Mouse (Mus musculus): ENCODE measurements around the gene Slc2a3.
A peak's percentile ranks its signal among the peaks of the same experiment; 100 is the strongest.
"Not testable (repeated sequence)": the region's sequence is repeated elsewhere in the genome, so short reads cannot be mapped to it uniquely, and the experiment has no call there.

The Slc2a3 gene

GRCm38 (mm10) chr6:122764446-122765297 is 36.8 kb downstream of the Slc2a3 start:
- DNase-seq (ENCODE audit: low spot score) = no peak

DNA sequence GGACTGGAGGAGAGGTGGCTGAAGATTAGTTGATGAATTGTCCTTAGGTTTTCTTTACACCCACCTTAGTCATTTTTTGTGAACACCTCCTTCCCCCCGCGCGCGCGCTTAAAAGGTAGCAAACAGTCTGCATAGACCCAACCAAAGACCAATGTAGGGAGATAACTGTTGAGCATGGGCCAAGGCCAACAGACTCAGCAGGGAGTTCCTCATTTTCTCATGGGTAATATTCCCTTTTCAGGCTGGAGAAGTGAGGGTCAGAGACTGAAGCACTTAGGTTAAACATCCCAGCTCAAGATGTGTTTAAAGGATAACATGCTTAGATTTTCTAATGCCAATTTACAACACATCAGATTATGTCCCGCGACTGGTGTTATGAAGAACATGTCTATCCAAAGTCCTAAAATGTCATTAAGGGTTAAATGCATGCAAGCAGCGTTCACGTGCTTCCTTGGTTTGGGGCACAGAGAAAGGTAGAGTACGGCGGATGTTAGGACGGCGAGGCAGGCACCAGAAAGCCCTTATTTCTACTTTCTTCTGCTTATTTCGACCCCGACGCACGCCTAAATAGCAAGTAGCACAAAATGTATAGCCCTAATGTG is 37.5 kb downstream of the Slc2a3 start:
- no peak for DNase-seq (ENCODE audit: low spot score)

- no peak for DNase-seq (ENCODE audit: low spot score)
These were observed 38.3 kb downstream of the Slc2a3 start for GRCm38 (mm10) chr6:122762952-122763700.

DNA sequence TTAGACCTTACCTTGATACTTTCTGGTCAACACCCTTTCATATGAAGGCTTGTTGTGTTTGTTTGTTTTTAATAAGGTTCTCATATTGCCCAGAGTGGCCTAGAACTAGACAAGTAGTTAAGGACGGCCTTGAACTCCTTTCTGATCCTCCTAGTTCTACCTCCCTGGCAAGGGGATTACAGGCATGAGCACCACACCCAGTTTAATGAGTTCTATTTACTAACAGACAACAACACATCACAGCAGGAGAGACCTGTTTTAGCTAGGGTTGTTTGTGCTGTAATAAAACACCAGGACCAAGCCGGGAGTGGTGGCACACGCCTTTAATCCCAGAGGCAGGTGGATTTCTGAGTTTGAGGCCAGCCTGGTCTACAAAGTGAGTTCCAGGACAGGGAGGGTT is 39.0 kb downstream of the Slc2a3 start:
- no peak for DNase-seq (ENCODE audit: low spot score)

DNA sequence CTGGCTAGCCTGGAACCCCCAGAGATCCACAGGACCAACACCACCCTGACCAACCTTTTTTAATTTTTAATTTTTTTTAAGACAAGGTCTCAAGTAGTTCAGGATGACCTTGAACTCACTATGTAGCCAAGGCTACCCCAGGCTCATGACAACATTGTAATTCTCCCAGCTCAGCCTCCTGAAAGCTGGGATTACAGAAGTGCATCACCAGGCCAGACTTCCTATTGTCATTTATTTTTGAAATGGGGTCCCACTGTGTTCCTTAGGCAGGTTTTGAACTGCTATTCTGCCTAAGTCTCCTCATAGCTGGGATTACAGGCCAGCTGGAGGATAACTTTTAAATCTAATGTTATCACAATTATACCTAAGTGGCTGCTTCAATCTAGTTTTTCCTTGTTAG is 39.5 kb downstream of the Slc2a3 start:
- no peak for DNase-seq (ENCODE audit: low spot score)

GRCm38 (mm10) chr6:122761011-122761599 is 40.3 kb downstream of the Slc2a3 start:
- DNase-seq (ENCODE audit: low spot score) = peak; percentile 78

GRCm38 (mm10) chr6:122758732-122759131 is 42.7 kb downstream of the Slc2a3 start:
- DNase-seq (ENCODE audit: low spot score) = no peak

- no peak for DNase-seq (ENCODE audit: low spot score)
These were observed 45.5 kb downstream of the Slc2a3 start for GRCm38 (mm10) chr6:122755913-122756312.

GRCm38 (mm10) chr6:122750579-122750978 is 50.9 kb downstream of the Slc2a3 start:
- DNase-seq (ENCODE audit: low spot score) = no peak

GRCm38 (mm10) chr6:122744505-122745249 is 56.8 kb downstream of the Slc2a3 start:
- DNase-seq (ENCODE audit: low spot score) = no peak

DNA sequence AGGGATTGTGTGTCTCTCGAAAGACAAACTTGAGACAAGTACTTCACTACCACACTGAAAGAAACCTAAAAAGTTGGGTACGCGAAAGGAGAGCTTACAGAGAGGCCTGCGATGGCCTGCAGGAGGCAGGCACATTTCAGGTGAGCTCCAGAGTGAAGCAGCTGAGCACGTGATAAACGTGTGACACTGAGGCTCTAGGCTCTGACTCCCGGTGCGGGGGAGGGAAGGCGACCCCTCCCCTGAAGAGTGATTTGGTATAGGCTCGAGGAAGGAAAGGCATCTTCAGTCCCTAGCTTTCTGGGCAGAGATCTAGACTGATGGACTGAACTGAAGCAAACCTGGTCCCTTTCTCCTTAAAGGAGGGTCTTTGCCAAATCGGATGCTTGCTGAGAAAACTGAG is 58.1 kb downstream of the Slc2a3 start:
- no peak for DNase-seq (ENCODE audit: low spot score)

DNA sequence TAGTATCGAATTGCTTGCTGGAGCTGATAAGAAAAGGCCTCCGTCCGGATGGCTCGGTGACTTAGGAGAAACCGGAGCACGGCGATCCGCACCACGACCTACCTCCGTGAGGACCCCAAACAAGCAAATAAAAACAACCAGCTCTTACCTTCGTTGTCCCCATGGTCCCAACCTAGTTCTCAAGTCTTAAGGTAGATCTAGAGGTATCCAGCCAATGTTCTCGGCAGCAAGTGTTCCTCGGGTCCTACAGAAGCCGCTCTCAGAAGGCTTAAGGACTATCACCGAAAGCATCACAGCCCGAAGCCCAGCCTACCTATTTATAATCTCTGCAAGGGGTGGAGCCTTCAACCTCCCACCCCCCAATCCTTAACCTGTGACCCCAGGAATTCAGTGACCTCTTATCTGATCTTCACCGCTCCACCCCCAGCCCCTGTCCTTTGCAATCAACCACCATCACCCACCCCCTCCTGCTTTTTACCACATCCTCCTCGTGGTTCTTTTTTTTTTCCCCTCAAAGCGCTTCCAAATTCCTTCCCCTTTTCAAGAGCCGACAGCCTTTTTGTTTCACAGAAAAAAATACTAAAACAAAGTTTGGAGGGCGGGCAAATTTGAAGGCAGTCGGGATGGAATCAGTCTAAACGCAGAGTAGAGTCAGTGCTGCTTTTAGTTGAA is 59.1 kb downstream of the Slc2a3 start:
- DNase-seq (ENCODE audit: low spot score) = no peak

DNA sequence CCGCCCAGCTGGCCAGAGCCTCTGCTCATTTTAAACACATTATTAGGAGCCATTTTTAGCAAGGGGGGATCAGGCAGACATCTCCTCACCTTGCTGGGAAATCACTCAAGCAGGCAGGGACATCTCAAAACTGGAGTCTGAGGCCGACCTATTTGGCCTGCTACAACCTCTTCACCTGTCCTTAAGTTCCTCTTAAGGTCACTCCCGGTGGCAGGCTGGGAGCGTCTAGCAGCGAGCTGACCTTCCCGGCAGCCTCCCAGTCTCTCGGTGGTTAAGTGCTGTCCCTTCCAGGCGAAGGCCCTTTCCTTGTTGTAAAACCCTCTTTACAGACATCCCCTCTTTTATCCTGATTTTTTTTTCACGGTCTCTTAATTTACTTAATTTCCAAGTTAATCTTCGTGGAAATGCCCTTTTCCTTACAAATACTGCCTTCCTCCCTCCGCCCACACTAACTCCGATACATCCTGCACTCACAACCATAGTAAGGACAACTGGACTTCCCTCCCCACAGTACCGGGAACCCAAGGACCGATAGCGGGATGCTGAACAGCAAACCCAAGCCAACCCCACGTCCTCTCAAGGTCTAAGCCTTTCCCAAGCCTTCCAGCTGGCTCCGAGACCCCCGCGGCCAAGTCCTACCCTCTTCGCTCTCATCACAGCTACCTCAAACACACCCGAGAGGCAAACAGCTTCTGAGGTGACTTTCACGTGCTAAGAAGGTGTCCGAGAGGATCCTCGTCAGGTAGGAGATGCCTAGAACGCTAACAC is 59.8 kb downstream of the Slc2a3 start:
- no peak for DNase-seq (ENCODE audit: low spot score)

GRCm38 (mm10) chr6:122739952-122740351 is 61.5 kb downstream of the Slc2a3 start:
- DNase-seq (ENCODE audit: low spot score) = peak; percentile 59

DNA sequence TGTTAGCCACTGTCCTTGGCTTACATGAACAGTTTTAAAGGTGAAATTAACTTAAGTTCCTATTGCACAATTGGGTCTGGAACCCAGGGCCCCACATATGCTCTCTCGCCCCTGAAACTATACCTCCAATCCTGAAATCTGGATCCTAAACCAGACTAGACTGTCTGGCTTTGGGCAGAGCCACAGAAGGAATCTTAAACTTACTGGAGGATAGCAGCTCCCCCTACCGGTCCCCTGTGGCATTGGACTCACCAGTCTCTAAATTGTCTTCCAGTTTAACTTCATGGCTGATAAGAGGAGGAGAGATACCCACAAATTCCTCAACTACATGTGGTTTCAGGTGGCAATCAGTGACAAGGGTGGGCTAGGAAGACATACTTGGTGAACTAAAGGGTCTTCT is 81.5 kb downstream of the Slc2a3 start:
- DNase-seq (ENCODE audit: low spot score) = no peak

DNA sequence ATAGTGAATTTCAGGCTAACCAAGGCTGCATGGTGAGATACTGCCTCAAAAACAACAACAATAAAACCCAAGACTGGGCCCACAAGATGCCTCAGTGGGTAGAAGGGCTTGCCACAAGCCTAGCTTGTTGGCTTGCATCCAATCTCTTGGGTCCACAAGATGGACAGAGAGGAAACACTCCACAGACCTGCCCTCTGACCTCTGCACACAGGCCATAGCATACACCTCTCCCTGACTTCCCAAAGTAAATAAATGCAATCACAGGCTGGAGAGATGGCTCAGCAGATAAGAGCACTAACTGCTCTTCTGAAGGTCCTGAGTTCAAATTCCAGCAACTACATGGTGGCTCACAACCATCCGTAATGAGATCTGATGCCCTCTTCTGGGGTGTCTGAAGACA is 83.2 kb downstream of the Slc2a3 start:
- DNase-seq (ENCODE audit: low spot score) = not testable (repeated sequence)

- DNase-seq (ENCODE audit: low spot score) = no peak
These were observed 85.6 kb downstream of the Slc2a3 start for GRCm38 (mm10) chr6:122715886-122716285.

DNA sequence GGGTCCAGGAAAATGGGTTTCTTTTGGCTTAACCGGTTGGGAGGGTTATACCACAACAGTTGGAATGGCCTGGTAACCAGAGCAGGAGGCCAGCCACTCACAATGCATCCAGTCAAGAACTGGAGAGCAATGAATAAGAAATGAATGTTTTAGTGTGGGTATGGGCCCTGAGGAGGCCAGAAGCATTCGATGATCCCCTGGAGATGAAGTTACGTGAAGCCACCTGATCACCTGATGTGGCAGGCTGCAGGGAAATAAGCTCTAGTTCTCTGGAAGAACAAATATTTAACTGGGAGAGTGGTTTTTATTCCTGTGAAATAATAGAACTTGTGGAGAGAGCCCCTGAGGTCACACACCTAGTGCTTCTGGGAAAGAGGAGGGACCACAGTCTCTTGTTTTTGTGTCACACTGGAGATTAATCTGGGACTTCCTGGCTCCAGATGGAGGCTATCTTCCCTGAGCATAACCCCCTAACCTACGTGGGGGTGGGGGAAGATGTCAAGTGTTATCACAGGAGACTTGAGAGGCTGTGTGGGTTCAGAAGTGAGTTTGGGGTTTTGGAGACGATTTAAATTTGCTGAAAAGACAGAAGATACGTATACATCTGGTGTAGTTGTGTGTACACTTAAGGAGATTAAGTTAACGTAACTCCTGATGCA is 86.6 kb downstream of the Slc2a3 start:
- no peak for DNase-seq (ENCODE audit: low spot score)

GRCm38 (mm10) chr6:122713116-122713515 is 88.3 kb downstream of the Slc2a3 start:
- not testable (repeated sequence) for DNase-seq (ENCODE audit: low spot score)

GRCm38 (mm10) chr6:122711455-122711854 is 90.0 kb downstream of the Slc2a3 start:
- DNase-seq (ENCODE audit: low spot score) = no peak
